Mouse (Mus musculus): Measurements from ENCODE around the gene Entpd7.

Entpd7 gene

GRCm38 (mm10) chr19:43770584-43770983 is 81.1 kb downstream of the Entpd7 start:
- DNase-seq (ENCODE audit: low spot score in 2 of 2), result no peak

GRCm38 (mm10) chr19:43771499-43771969 is 82.1 kb downstream of the Entpd7 start:
- DNase-seq (ENCODE audit: low spot score in 2 of 2), result no peak

- no peak for DNase-seq (ENCODE audit: low spot score in 2 of 2)
Measured at GRCm38 (mm10) chr19:43772311-43772710, 82.8 kb downstream of the Entpd7 start.

GRCm38 (mm10) chr19:43775433-43775832 is 86.0 kb downstream of the Entpd7 start:
- DNase-seq (ENCODE audit: low spot score in 2 of 2), result no peak

GRCm38 (mm10) chr19:43776561-43776960 is 87.1 kb downstream of the Entpd7 start:
- no peak for DNase-seq (ENCODE audit: low spot score in 2 of 2)

GRCm38 (mm10) chr19:43777308-43777707 is 87.8 kb downstream of the Entpd7 start:
- DNase-seq (ENCODE audit: low spot score in 2 of 2), result no peak

- no peak for DNase-seq (ENCODE audit: low spot score in 2 of 2)
Measured at GRCm38 (mm10) chr19:43780391-43780790, 90.9 kb downstream of the Entpd7 start.

- DNase-seq (ENCODE audit: low spot score in 2 of 2), result no peak
Measured at GRCm38 (mm10) chr19:43781980-43782379, 92.5 kb downstream of the Entpd7 start, which contains the start of gene Abcc2. Gene Abcc2, plus strand, starts transcription at chr19:43782192.
